Mouse (Mus musculus) spleen, adult 2 months (tissue): ENCODE data around the gene Ppm1g.
A peak's percentile ranks its signal among the peaks of the same experiment; 100 is the strongest.

ENCODE experiments used
- CTCF ChIP-seq: fragments of 200-500 bp; IDR thresholded peaks from 2 replicates; pipeline ENCODE4 v1.5.1; 2011; ENCODE audit warnings: mild to moderate bottlenecking, inconsistent platforms; ENCODE audit not compliant: insufficient read depth, insufficient read length, insufficient replicate concordance; ENCODE audit errors: extremely low read depth
- POLR2A ChIP-seq: fragments of 200-500 bp; IDR thresholded peaks from 2 replicates; pipeline ENCODE4 v1.6.1; 2011; ENCODE audit warnings: low read depth, low read length, inconsistent platforms

GRCm38 (mm10) chr5:31188223-31188840 lies 32.2 kb downstream of the Ppm1g start:
- peak; percentile 20; the same call in 1 of the 2 replicates for TF ChIP-seq CTCF
- no peak for TF ChIP-seq POLR2A
